Mouse (Mus musculus) erythroblast, embryonic 14.5 days (primary cell): Measurements from ENCODE around the gene 1700014D04Rik.

Source experiments
- GATA1 ChIP-seq: IDR thresholded peaks from 2 replicates; pipeline ENCODE4 v1.6.1; 2012; ENCODE audit warnings: low read length, inconsistent platforms, mixed read lengths
- TAL1 ChIP-seq: IDR thresholded peaks from 3 replicates; pipeline ENCODE4 v1.6.1; 2012; ENCODE audit warnings: low read length, inconsistent platforms, mixed read lengths

DNA sequence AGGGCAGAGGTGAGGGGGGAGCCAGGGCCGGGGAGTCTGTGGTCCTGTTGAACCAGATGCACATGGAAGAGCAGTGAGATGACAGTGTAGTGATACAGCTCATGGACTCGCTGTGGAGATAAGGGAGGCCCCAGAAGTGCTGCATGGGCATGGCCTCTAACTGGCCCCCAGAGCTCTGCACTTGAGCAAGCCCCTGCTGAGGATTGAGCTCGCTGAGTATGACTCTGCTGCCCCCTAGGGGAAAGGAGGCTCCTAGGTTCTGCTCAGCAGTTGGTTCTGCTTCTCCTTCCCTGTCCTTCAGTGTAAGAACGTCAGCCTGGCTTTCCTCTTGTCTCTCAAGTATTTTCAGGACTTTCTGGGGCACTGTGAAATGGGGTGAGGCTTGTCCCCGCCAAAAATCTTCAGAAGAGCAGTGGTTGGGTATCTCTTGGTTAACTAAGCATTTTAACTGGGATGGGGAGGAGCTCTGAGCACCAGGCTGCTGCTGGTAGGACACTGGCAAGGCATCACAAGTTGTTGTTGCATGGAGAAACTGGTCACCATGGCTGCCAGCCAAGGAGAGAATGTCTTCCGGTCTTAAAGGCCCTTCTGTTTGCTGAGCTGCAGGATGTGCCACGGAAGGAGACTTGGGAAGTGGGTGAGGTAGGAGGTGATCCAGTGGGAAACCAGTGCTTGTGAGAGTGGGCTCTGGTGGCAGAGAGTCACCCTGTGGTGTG is 18.0 kb downstream of the 1700014D04Rik start:
- TF ChIP-seq TAL1 (no peak), GATA1 (no peak)
